Mouse (Mus musculus): ENCODE measurements around the gene Prss16. TPM values are rescaled to one million over a fixed set of nuclear protein-coding genes. Genes with fewer than 3 reads are reported as not detected.
A peak's percentile ranks its signal among the peaks of the same experiment; 100 is the strongest.

Prss16 gene
- not detected for total RNA-seq (2021)

DNA sequence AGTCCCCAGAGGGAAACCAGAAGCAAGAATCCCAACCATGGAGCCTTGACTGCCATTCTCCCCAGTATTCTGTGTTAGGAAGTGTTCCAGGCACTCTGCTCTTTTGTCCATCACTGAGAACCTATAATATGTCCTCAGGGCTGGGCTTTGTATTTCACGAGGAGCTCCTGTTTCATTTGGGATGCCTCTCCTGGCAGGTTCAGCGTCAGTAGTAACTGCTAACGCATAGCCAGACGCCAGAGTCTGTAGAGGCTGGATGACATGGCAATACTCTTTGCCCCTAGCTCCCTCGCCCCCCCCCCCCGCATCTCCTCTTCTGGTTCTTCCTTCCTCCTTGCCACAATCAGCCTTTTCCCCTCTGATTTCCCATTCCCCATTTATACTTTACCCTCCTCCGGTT is at the start of gene Prss16:
Gene Prss16 (minus strand): TSS at position 101 of the 400 bp plus-strand sequence.
- intact Hi-C loops (cut with DNase I), result no loop called here
- DNase-seq, result no peak

DNA sequence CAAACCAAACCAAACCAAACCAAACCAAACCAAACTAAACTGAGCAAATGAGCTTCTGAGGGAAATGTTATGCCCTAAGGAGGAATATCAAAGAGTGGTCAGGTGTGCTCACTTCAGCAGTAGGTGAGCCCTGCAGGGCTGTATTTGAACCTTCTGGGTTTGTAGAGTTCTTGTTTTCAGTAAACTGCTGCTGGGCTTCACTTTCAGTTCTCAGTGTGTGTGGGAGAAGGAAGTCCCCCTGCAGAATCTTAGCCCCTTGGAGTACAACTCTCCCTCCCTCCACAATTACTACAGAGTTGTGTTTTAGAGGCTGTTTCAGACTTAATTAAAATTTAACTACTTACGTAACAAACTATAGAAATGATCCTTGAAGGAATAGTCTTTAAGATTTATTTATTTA is 44.2 kb upstream of the Prss16 start:
- intact Hi-C loops (cut with DNase I), result loop anchor here (5.0 kb wide), 2 partner anchors 1644 to 1709 kb away; partner anchors contain the start of genes Hist1h1a, Hist1h1t, Hist1h3a and Hist1h4a
- no peak for DNase-seq

DNA sequence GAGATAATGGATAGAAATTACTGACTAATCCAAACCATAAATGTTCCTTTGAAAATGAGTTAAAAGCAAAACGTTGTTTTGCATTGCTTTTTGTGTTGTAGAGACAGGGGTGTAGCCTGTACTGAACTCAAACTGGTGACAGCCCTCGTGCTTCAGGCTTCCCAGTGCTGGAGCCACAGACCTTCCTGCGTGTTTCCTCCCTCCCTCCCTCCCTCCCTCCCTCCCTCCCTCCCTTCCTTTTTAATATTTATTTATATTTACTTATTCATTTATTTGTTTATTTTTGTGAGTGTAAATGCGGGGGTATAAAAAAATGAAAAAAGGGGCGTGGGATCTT is 41.9 kb upstream of the Prss16 start:
- intact Hi-C loops (cut with DNase I), result loop anchor here (5.0 kb wide), 2 partner anchors 1646 to 1711 kb away; partner anchors contain the start of genes Hist1h1a, Hist1h1t, Hist1h3a and Hist1h4a
- DNase-seq, result no peak

- intact Hi-C loops (cut with DNase I), result loop anchor here (5.0 kb wide), 2 partner anchors 1646 to 1711 kb away; partner anchors contain the start of genes Hist1h1a, Hist1h1t, Hist1h3a and Hist1h4a
- DNase-seq, result peak; percentile 90
Measured at GRCm38 (mm10) chr13:22050591-22051522, 41.3 kb upstream of the Prss16 start.

- DNase-seq, result no peak
Measured at GRCm38 (mm10) chr13:22049737-22050440, 40.3 kb upstream of the Prss16 start.

DNA sequence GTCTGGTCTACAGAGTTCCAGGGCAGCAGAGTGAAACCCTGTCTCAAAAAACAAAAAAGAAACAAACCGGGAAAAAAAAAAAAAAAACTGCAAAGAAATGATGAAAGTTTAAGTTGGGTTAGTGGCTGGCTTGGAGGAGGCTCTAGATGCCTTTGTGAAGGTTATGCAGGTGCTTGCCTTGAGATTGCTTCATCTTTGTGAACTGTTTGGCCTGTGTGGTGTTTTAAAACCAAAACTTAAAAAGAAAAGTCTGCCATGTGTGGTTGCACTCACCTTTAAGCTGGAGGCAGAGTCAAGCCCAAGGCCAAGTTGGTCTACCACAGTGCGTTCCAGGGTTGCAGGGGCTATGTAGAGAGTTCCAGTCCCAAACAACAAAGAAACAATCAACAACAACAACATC is 39.5 kb upstream of the Prss16 start:
- no peak for DNase-seq
- intact Hi-C loops (cut with DNase I), result loop anchor here (5.0 to 10.0 kb wide), 2 partner anchors 1356 to 1378 kb away; no protein-coding TSS in a partner anchor

More at GRCm38 (mm10) chr13:22049737-22050440, 40.3 kb upstream of the Prss16 start:
- intact Hi-C loops (cut with DNase I), result loop anchor here (5.0 to 10.0 kb wide), 4 partner anchors 1355 to 1712 kb away; partner anchors contain the start of genes Hist1h1a, Hist1h1t, Hist1h3a and Hist1h4a

DNA sequence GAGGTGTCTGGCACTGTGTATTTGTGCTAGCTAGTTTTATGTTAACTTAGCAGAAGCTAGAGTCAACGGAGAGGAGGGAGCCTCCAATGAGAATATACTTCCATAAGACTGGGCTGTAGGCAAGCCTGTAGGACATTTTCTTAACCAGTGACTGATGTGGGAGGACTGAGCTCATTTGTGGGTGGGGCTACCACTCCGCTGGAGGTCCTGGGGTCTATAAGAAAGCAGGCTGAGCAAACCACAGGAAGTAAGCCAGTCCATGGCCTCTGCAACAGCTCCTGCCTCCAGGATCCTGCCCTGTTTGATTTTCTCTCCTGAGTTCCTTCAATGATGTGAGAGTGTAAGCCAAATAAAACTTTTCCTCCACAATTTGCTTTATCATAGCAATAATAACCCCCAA is 35.8 kb upstream of the Prss16 start:
- DNase-seq, result no peak
- intact Hi-C loops (cut with DNase I), result loop anchor here (5.0 to 10.0 kb wide), 2 partner anchors 1359 to 1382 kb away; no protein-coding TSS in a partner anchor

- intact Hi-C loops (cut with DNase I), result loop anchor here (5.0 to 10.0 kb wide), 5 partner anchors 1360 to 1703 kb away; partner anchors contain the start of genes Hist1h2af, Hist1h2bb, Hist1h3c and Hist1h4d
- no peak for DNase-seq
Measured at GRCm38 (mm10) chr13:22044432-22045155, 35.1 kb upstream of the Prss16 start.

DNA sequence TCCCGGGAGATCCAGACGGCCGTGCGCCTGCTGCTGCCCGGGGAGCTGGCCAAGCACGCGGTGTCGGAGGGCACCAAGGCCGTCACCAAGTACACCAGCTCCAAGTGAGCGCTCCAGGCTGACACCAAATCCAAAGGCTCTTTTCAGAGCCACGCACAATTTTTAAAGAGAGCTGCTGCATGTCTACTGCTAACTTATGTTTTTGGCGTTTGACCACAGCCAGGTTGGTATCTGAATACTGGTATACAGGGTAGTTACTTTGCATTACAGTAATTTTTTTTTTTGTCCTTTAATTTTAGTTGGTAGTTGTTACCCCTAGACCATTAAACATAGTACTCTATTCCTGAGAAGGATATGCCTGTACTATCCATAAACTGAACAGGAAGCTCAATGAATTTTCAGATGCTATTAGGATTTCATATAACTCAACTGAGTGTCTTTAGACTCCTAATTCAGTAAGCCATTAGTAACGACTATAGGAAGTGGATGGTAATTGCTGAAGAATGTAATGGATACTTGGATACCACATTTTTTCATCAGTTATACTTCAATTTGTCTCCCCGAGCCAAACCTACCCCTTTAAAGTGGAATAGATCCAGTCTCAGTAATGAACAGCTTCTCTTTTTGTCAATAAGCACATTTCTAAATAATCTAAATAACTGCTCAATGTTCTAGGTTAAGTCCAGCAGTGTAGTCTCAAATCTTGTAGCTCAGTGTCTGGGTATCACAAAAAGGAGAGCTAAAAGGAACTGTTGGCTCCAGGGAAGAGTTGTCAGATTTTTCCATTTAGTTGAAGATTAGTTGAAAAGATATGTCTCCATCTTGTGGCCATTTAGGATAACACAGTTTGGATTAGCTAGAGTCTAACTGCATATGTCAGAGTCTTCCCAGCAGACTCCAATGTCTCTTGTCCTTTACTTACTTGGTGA is 34.2 kb upstream of the Prss16 start:
- DNase-seq, result peak in 1 of 2 experiments; percentile 58
- intact Hi-C loops (cut with DNase I), result loop anchor here (5.0 to 10.0 kb wide), 4 partner anchors 1361 to 1704 kb away; partner anchors contain the start of genes Hist1h2af, Hist1h2bb, Hist1h3c and Hist1h4d

DNA sequence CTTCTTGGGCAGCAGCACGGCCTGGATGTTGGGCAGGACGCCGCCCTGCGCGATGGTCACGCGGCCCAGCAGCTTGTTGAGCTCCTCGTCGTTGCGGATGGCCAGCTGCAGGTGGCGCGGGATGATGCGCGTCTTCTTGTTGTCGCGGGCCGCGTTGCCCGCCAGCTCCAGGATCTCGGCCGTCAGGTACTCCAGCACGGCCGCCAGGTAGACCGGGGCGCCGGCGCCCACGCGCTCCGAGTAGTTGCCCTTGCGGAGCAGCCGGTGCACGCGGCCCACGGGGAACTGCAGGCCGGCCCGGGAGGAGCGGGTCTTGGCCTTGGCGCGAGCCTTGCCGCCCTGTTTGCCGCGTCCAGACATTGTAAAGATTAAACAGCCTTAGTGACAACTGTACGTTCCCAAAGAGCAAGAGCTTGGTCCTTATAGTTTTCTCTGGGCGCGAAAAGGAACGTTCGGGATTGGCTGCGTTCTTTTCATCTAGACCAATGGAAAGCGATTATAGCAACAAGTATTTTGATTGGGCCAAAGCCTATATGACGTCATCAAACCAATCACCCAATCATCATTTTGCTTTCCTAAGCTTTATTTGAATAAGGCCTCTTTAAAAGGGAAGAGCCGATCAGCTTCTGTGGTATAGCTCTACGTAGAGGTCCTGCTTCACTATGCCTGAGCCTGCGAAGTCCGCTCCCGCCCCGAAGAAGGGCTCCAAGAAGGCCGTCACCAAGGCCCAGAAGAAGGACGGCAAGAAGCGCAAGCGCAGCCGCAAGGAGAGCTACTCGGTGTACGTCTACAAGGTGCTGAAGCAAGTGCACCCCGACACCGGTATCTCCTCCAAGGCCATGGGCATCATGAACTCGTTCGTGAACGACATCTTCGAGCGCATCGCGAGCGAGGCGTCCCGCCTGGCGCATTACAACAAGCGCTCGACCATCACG is 33.3 kb upstream of the Prss16 start, which contains the start of the genes Hist1h2ag and Hist1h2bj:
Gene Hist1h2ag (minus strand): TSS at position 377 of the 935 bp plus-strand sequence.
Gene Hist1h2bj (plus strand): TSS at position 647 of the 935 bp plus-strand sequence.
- intact Hi-C loops (cut with DNase I), result loop anchor here (5.0 to 10.0 kb wide), 4 partner anchors 1362 to 1704 kb away; partner anchors contain the start of genes Hist1h2af, Hist1h2bb, Hist1h3c and Hist1h4d

DNA sequence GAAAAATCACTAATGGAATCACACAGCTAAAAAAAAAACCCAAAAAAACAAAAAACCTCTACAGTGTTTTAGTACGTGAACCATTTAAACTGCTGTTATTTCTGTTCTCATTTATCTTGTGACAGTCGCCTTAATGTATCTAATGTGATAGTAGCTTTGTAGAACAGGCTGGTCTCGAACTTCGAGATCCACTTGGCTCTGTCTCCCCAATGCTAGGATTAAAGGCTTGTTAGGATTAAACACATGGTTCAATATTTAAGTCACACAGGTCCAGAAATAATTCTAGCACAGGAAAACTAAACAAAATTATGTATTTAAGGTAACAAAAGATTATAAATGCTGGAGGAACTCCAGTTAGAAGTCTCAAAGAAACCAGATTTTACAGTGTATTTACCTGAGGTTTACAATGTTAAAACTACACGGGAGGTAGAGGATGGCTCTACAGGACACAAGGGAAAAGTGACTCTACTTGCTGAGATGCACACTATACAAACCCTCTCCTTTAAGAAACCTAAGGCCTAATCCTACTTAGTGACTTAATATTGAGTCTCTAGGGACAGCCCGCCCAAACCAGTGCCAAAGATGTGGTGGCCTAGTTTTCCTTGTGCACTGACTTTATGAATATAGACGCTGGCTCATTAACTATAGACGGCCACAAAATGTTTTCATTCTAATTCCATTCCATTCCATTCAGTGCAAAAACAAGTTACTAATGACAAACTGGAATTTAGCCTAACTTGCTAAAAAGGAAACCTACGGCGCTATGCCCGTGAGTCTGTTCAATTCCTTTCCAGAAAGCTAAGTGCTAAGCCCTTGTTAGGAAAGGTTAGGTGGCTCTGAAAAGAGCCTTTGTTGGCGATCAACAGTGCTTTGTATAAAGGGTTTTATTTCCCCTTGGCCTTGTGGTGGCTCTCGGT is 32.4 kb upstream of the Prss16 start:
- DNase-seq, result no peak
- intact Hi-C loops (cut with DNase I), result loop anchor here (2.0 to 10.0 kb wide), 5 partner anchors 327 to 1705 kb away; partner anchors contain the start of genes Hist1h2af, Hist1h2bb, Hist1h3c and Hist1h4d

More for the DNA sequence above, 33.3 kb upstream of the Prss16 start, which contains the start of the genes Hist1h2ag and Hist1h2bj:
- peak; percentile 93 to 94 for DNase-seq

DNA sequence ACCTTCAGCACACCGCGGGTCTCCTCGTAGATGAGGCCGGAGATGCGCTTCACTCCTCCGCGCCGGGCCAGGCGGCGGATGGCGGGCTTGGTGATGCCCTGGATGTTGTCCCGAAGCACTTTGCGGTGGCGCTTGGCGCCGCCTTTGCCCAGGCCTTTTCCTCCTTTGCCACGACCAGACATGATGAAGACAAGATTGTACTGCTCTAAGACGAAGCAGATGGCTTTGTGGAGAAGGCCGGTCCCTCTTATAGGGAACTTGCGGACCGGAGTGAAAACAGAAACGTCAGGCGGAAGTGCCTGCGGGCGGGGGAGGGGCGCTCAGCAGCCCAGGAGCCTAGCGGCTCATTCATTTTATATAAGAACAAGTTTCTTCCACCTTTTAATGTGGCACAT is 31.6 kb upstream of the Prss16 start, which contains the start of gene Hist1h4i:
Gene Hist1h4i (minus strand): TSS at position 221 of the 395 bp plus-strand sequence.
- intact Hi-C loops (cut with DNase I), result loop anchor here (2.0 to 10.0 kb wide), 5 partner anchors 326 to 1706 kb away; partner anchors contain the start of genes Hist1h2af, Hist1h2bb, Hist1h3c and Hist1h4d
- DNase-seq, result peak; percentile 96

DNA sequence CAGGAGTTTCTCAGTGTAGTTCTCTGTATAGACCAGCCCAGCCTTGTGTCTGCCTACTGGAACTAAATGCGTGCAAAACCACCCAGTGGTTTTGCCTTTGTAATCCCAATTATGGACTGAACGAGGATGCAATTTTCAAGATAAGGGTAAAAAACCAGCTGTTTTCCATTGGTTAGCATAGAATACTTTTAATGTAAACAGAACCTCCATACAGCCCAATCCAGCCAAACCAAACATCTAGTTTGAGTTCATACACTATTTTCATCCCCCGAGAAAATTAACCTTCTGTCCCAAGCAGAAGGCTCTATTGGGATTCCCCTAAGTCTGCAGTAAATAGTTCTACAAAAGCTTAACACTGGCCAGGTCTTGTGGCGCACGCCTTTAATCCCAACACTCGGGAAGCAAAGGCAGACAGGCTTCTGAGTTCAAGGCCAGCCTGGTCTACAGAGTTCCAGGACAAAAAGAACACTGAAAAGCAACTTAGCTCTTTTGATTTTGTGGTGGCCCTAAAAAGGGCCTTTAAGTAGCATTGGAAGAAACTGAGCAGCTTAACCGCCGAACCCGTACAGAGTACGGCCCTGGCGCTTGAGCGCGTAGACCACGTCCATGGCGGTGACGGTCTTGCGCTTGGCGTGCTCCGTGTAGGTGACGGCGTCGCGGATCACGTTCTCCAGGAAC is 31.1 kb upstream of the Prss16 start:
- DNase-seq, result no peak
- intact Hi-C loops (cut with DNase I), result loop anchor here (2.0 to 10.0 kb wide), 5 partner anchors 326 to 1707 kb away; partner anchors contain the start of genes Hist1h2af, Hist1h2bb, Hist1h3c and Hist1h4d

DNA sequence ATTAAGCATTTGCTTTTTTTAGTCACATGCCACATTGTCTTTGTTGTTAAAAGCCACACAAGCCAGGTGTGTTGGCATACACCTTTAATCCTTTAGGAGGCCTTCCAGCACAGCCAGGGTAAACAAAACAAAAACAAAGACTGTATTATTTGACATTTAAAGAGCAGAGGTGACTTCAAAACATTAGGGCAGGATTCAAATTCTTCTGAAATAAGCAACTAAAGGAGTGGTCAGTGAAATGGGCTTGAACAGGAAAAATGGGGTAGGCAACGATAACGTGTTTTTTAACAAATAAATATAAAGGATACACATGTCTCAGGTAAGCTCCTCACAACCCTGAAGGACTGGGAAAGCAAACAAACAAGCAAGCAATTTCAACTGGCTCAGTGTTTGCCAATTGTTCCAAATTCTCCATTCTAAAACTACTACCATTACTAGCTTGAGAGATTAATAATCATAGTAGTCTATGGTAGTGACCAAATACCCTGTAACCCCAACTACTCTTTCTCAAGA is 30.5 kb upstream of the Prss16 start:
- DNase-seq, result no peak
- intact Hi-C loops (cut with DNase I), result loop anchor here (2.0 to 10.0 kb wide), 8 partner anchors 215 to 1717 kb away; partner anchors contain the start of genes Hist1h2ac, Hist1h2af, Hist1h2bb and Hist1h2bc

- intact Hi-C loops (cut with DNase I), result loop anchor here (5.0 to 10.0 kb wide), 3 partner anchors 215 to 1718 kb away; partner anchors contain the start of genes Hist1h2ac, Hist1h2bc and Hist1h4b
- DNase-seq, result no peak
Measured at GRCm38 (mm10) chr13:22039364-22039763, 29.8 kb upstream of the Prss16 start.
